Mouse (Mus musculus): ENCODE measurements around the gene Mif4gd. TPM values are rescaled to one million over a fixed set of nuclear protein-coding genes. Genes with fewer than 3 reads are reported as not detected.
"Not testable (repeated sequence)": the region's sequence is repeated elsewhere in the genome, so short reads cannot be mapped to it uniquely, and the experiment has no call there.

Mif4gd gene
- 18.8 and 19.8 TPM in 2 replicates for polyA plus RNA-seq (2015; fragmentation: Nextera tagmentation; extraction: Ambion mirVana)

- WGBS: under 1% methylated on average over 53 of the region's 80 CpGs
Observed at GRCm38 (mm10) chr11:115612410-115613137, at the start of gene Mif4gd. Mif4gd (minus strand) TSS chr11:115612969.

GRCm38 (mm10) chr11:115660376-115660775 is 47.6 kb upstream of the Mif4gd start:
- Histone ChIP-seq H3K4me1 (no peaks in the 10 kb centered on the region), H3K27ac (no peak overlapping the region), H3K36me3 (peaks cover 13% of the 10 kb centered on the region), H3K27me3 (no peaks in the 10 kb centered on the region), H3K9ac (no peak overlapping the region), H3K4me3 (no peak overlapping the region), H3K9me3 (no peaks in the 10 kb centered on the region; the same call in 1 of the 2 replicates), H3K4me2 (replicated peaks) (no peak overlapping the region)
- no peak for ATAC-seq (ENCODE audit: low FRiP score, low read depth)
- 92% methylated on average over 4 of the region's 4 CpGs for WGBS

More at GRCm38 (mm10) chr11:115612410-115613137, at the start of gene Mif4gd:
- Histone ChIP-seq H3K4me2 (replicated peaks) (peak within 1 kb of the TSS; percentile 81), H3K9ac (peak within 1 kb of the TSS; percentile 70), H3K27me3 (no peaks in the 10 kb centered on the region), H3K27ac (peak within 1 kb of the TSS; percentile 86), H3K4me1 (peaks cover 18% of the 10 kb centered on the region), H3K36me3 (peaks cover 51% of the 10 kb centered on the region), H3K4me3 (peak within 1 kb of the TSS; percentile 63), H3K9me3 (no peaks in the 10 kb centered on the region)
- peak; percentile 82 for ATAC-seq (ENCODE audit: low FRiP score, low read depth)

GRCm38 (mm10) chr11:115658521-115658920 is 45.8 kb upstream of the Mif4gd start:
- Histone ChIP-seq H3K4me3 (no peak overlapping the region), H3K4me1 (no peaks in the 10 kb centered on the region), H3K27me3 (no peaks in the 10 kb centered on the region), H3K9me3 (no peaks in the 10 kb centered on the region; the same call in 1 of the 2 replicates), H3K9ac (no peak overlapping the region), H3K4me2 (replicated peaks) (no peak overlapping the region), H3K36me3 (peaks cover 28% of the 10 kb centered on the region), H3K27ac (no peak overlapping the region)
- no peak for ATAC-seq (ENCODE audit: low FRiP score, low read depth)
- WGBS: 90% methylated on average over 6 of the region's 6 CpGs

GRCm38 (mm10) chr11:115654128-115654527 is 41.4 kb upstream of the Mif4gd start:
- no peaks in the 10 kb centered on the region for H3K27me3 ChIP-seq
- ATAC-seq (ENCODE audit: low FRiP score, low read depth): no peak
- no peaks in the 10 kb centered on the region for H3K9me3 ChIP-seq
- peaks cover 47% of the 10 kb centered on the region for H3K36me3 ChIP-seq
- 68% methylated on average over 2 of the region's 2 CpGs for WGBS
- H3K9ac ChIP-seq: no peak overlapping the region
- H3K4me2 ChIP-seq (replicated peaks): no peak overlapping the region
- no peaks in the 10 kb centered on the region for H3K4me1 ChIP-seq
- no peak overlapping the region for H3K27ac ChIP-seq
- no peak overlapping the region for H3K4me3 ChIP-seq

- Histone ChIP-seq H3K4me3 (no peak overlapping the region), H3K36me3 (peaks cover 57% of the 10 kb centered on the region), H3K27ac (no peak overlapping the region; the same call in 1 of the 2 replicates), H3K4me1 (no peaks in the 10 kb centered on the region), H3K27me3 (no peaks in the 10 kb centered on the region), H3K9me3 (no peaks in the 10 kb centered on the region), H3K4me2 (replicated peaks) (no peak overlapping the region), H3K9ac (no peak overlapping the region)
- WGBS: 85% methylated on average over 3 of the region's 3 CpGs
- no peak for ATAC-seq (ENCODE audit: low FRiP score, low read depth)
Observed at GRCm38 (mm10) chr11:115653194-115653593, 40.4 kb upstream of the Mif4gd start.

- H3K27ac ChIP-seq: no peak overlapping the region
- no peaks in the 10 kb centered on the region for H3K27me3 ChIP-seq
- no peak for ATAC-seq (ENCODE audit: low FRiP score, low read depth)
- H3K4me1 ChIP-seq: peaks cover 4% of the 10 kb centered on the region; the same call in 1 of the 2 replicates
- peaks cover 65% of the 10 kb centered on the region for H3K36me3 ChIP-seq
- 75% methylated on average over 3 of the region's 3 CpGs for WGBS
- H3K4me3 ChIP-seq: no peak overlapping the region
- no peaks in the 10 kb centered on the region for H3K9me3 ChIP-seq
- no peak overlapping the region for H3K9ac ChIP-seq
- no peak overlapping the region for H3K4me2 ChIP-seq (replicated peaks)
Observed at GRCm38 (mm10) chr11:115651680-115652079, 38.9 kb upstream of the Mif4gd start.

GRCm38 (mm10) chr11:115649706-115650105 is 36.9 kb upstream of the Mif4gd start:
- H3K36me3 ChIP-seq: peaks cover 71% of the 10 kb centered on the region
- 77% methylated on average over 10 of the region's 10 CpGs for WGBS

GRCm38 (mm10) chr11:115647459-115647858 is 34.7 kb upstream of the Mif4gd start:
- no peak for ATAC-seq (ENCODE audit: low FRiP score, low read depth)
- Histone ChIP-seq H3K27ac (no peak overlapping the region), H3K9ac (no peak overlapping the region), H3K9me3 (no peaks in the 10 kb centered on the region), H3K4me1 (peaks cover 4% of the 10 kb centered on the region; the same call in 1 of the 2 replicates), H3K27me3 (no peaks in the 10 kb centered on the region), H3K4me3 (no peak overlapping the region), H3K36me3 (peaks cover 72% of the 10 kb centered on the region), H3K4me2 (replicated peaks) (no peak overlapping the region)
- 45% methylated on average over 6 of the region's 6 CpGs for WGBS

More at GRCm38 (mm10) chr11:115649706-115650105, 36.9 kb upstream of the Mif4gd start:
- Histone ChIP-seq H3K27me3 (no peaks in the 10 kb centered on the region), H3K4me3 (no peak overlapping the region), H3K4me2 (replicated peaks) (no peak overlapping the region), H3K9ac (0 out of 2 replicates have a peak overlapping the region, but pooled peaks have one; percentile 19), H3K9me3 (no peaks in the 10 kb centered on the region), H3K27ac (peak overlapping the region; percentile 1; the same call in 1 of the 2 replicates), H3K4me1 (peaks cover 4% of the 10 kb centered on the region; the same call in 1 of the 2 replicates)
- no peak for ATAC-seq (ENCODE audit: low FRiP score, low read depth)

GRCm38 (mm10) chr11:115646439-115646838 is 33.7 kb upstream of the Mif4gd start:
- Histone ChIP-seq H3K9me3 (no peaks in the 10 kb centered on the region), H3K9ac (no peak overlapping the region), H3K4me2 (replicated peaks) (no peak overlapping the region), H3K27me3 (no peaks in the 10 kb centered on the region), H3K36me3 (peaks cover 69% of the 10 kb centered on the region), H3K4me3 (no peak overlapping the region), H3K27ac (no peak overlapping the region), H3K4me1 (peaks cover 4% of the 10 kb centered on the region; the same call in 1 of the 2 replicates)
- WGBS: 92% methylated on average over 9 of the region's 9 CpGs
- ATAC-seq (ENCODE audit: low FRiP score, low read depth): no peak

GRCm38 (mm10) chr11:115645498-115645897 is 32.7 kb upstream of the Mif4gd start:
- 87% methylated on average over 14 of the region's 14 CpGs for WGBS
- H3K36me3 ChIP-seq: peaks cover 62% of the 10 kb centered on the region
- not testable (repeated sequence) for H3K9ac ChIP-seq

GRCm38 (mm10) chr11:115644308-115644707 is 31.5 kb upstream of the Mif4gd start:
- Histone ChIP-seq H3K9ac (no peak overlapping the region; the same call in 1 of the 2 replicates), H3K27me3 (no peaks in the 10 kb centered on the region), H3K4me2 (replicated peaks) (no peak overlapping the region), H3K4me1 (peaks cover 4% of the 10 kb centered on the region; the same call in 1 of the 2 replicates), H3K36me3 (peaks cover 52% of the 10 kb centered on the region), H3K27ac (no peak overlapping the region), H3K9me3 (no peaks in the 10 kb centered on the region), H3K4me3 (no peak overlapping the region)
- ATAC-seq (ENCODE audit: low FRiP score, low read depth): no peak
- 94% methylated on average over 13 of the region's 13 CpGs for WGBS

More at GRCm38 (mm10) chr11:115645498-115645897, 32.7 kb upstream of the Mif4gd start:
- ATAC-seq (ENCODE audit: low FRiP score, low read depth); H3K9me3 ChIP-seq; H3K27me3 ChIP-seq; H3K4me1 ChIP-seq; H3K27ac ChIP-seq; H3K4me3 ChIP-seq; H3K4me2 ChIP-seq (replicated peaks): not testable (repeated sequence)

GRCm38 (mm10) chr11:115643265-115643664 is 30.5 kb upstream of the Mif4gd start:
- H3K9me3 ChIP-seq: no peaks in the 10 kb centered on the region
- H3K4me1 ChIP-seq: peaks cover 4% of the 10 kb centered on the region; the same call in 1 of the 2 replicates
- no peak overlapping the region for H3K27ac ChIP-seq
- ATAC-seq (ENCODE audit: low FRiP score, low read depth): no peak
- H3K4me3 ChIP-seq: no peak overlapping the region
- H3K9ac ChIP-seq: no peak overlapping the region
- H3K36me3 ChIP-seq: peaks cover 41% of the 10 kb centered on the region
- H3K4me2 ChIP-seq (replicated peaks): no peak overlapping the region
- no peaks in the 10 kb centered on the region for H3K27me3 ChIP-seq
- 68% methylated on average over 10 of the region's 10 CpGs for WGBS
